Mouse (Mus musculus) megakaryocyte, embryonic 14.5 days (primary cell): ENCODE data around the gene Prrc2a. TPM values are rescaled to one million over a fixed set of nuclear protein-coding genes. Genes with fewer than 3 reads are reported as not detected.

Experiments used
- H3K27me3 ChIP-seq: replicated peaks from 2 replicates; pipeline ENCODE3; 2012; ENCODE audit warnings: inconsistent platforms
- H3K36me3 ChIP-seq: replicated peaks from 2 replicates; pipeline ENCODE3; 2012; ENCODE audit warnings: low read length, inconsistent platforms, mixed read lengths
- H3K4me1 ChIP-seq: 2 replicates; pipeline ENCODE4 v1.6.1; 2012; ENCODE audit warnings: inconsistent platforms
- H3K4me3 ChIP-seq: replicated peaks from 2 replicates; pipeline ENCODE3; 2012; ENCODE audit warnings: moderate library complexity, mild to moderate bottlenecking, inconsistent platforms
- H3K9me3 ChIP-seq: 2 replicates; pipeline ENCODE4 v1.6.1; 2012; ENCODE audit warnings: inconsistent platforms
- FLI1 ChIP-seq: IDR thresholded peaks from 2 replicates; pipeline ENCODE4 v1.6.1; 2012; ENCODE audit warnings: low read length, inconsistent platforms, mixed read lengths
- GATA1 ChIP-seq: IDR thresholded peaks from 3 replicates; pipeline ENCODE4 v1.6.1; 2012; ENCODE audit warnings: mixed read lengths, low read length, inconsistent platforms, borderline replicate concordance
- polyA plus RNA-seq: library from polyadenylated mRNA; stranded (reverse); fragments of >175 nt; gene quantifications from 2 replicates; pipeline ENCODE4 v1.2.3, GENCODE M21; 2012; ENCODE audit warnings: low replicate concordance; ENCODE audit not compliant: insufficient read depth

Prrc2a gene
- polyA plus RNA-seq, 1 experiment = 1,080 TPM

GRCm38 (mm10) chr17:35191723-35192122 is 27.0 kb upstream of the Prrc2a start:
- peak overlapping the region; percentile 59 for H3K4me3 ChIP-seq
- H3K36me3 ChIP-seq = no peaks in the 10 kb centered on the region
- H3K9me3 ChIP-seq = no peaks in the 10 kb centered on the region
- H3K4me1 ChIP-seq = peaks cover 93% of the 10 kb centered on the region
- no peaks in the 10 kb centered on the region for H3K27me3 ChIP-seq
- TF ChIP-seq GATA1 (no peak), FLI1 (no peak)

- peaks cover 88% of the 10 kb centered on the region for H3K4me1 ChIP-seq
- H3K9me3 ChIP-seq = no peaks in the 10 kb centered on the region
- H3K27me3 ChIP-seq = no peaks in the 10 kb centered on the region
- peaks cover 2% of the 10 kb centered on the region for H3K36me3 ChIP-seq
- H3K4me3 ChIP-seq = peak overlapping the region; percentile 87
- TF ChIP-seq GATA1 (no peak), FLI1 (no peak)
Observed at GRCm38 (mm10) chr17:35190096-35190495, 25.4 kb upstream of the Prrc2a start.

GRCm38 (mm10) chr17:35189186-35189585 is 24.5 kb upstream of the Prrc2a start:
- H3K36me3 ChIP-seq = peaks cover 10% of the 10 kb centered on the region
- no peak; the same call in 2 of the 3 replicates for TF ChIP-seq GATA1
- TF ChIP-seq FLI1 = no peak
- H3K4me3 ChIP-seq = peak overlapping the region; percentile 87
- peaks cover 88% of the 10 kb centered on the region for H3K4me1 ChIP-seq
- no peaks in the 10 kb centered on the region for H3K9me3 ChIP-seq
- no peaks in the 10 kb centered on the region for H3K27me3 ChIP-seq

GRCm38 (mm10) chr17:35187959-35188610 is 23.4 kb upstream of the Prrc2a start, which contains the start of gene Lst1:
Gene Lst1, minus strand, starts transcription at chr17:35188439.
- Histone ChIP-seq H3K4me3 (peak within 1 kb of the TSS; percentile 87), H3K36me3 (peaks cover 19% of the 10 kb centered on the region), H3K9me3 (no peaks in the 10 kb centered on the region), H3K27me3 (no peaks in the 10 kb centered on the region), H3K4me1 (peaks cover 80% of the 10 kb centered on the region)
- no peak for TF ChIP-seq GATA1
- TF ChIP-seq FLI1 = no peak

- peaks cover 24% of the 10 kb centered on the region for H3K36me3 ChIP-seq
- no peak for TF ChIP-seq GATA1
- TF ChIP-seq FLI1 = no peak
- no peaks in the 10 kb centered on the region for H3K9me3 ChIP-seq
- peak overlapping the region; percentile 80 for H3K4me3 ChIP-seq
- peaks cover 78% of the 10 kb centered on the region for H3K4me1 ChIP-seq
- no peaks in the 10 kb centered on the region for H3K27me3 ChIP-seq
Observed at GRCm38 (mm10) chr17:35187345-35187744, 22.6 kb upstream of the Prrc2a start.

GRCm38 (mm10) chr17:35186681-35187080 is 22.0 kb upstream of the Prrc2a start:
- Histone ChIP-seq H3K27me3 (no peaks in the 10 kb centered on the region), H3K9me3 (no peaks in the 10 kb centered on the region), H3K36me3 (peaks cover 24% of the 10 kb centered on the region), H3K4me1 (peaks cover 74% of the 10 kb centered on the region), H3K4me3 (peak overlapping the region; percentile 90)
- TF ChIP-seq FLI1 (no peak), GATA1 (no peak)

- H3K4me1 ChIP-seq = peaks cover 66% of the 10 kb centered on the region
- no peaks in the 10 kb centered on the region for H3K27me3 ChIP-seq
- TF ChIP-seq GATA1 = no peak
- no peak for TF ChIP-seq FLI1
- peak overlapping the region; percentile 90 for H3K4me3 ChIP-seq
- H3K9me3 ChIP-seq = no peaks in the 10 kb centered on the region
- H3K36me3 ChIP-seq = peaks cover 24% of the 10 kb centered on the region
Observed at GRCm38 (mm10) chr17:35185639-35186611, 21.2 kb upstream of the Prrc2a start.

GRCm38 (mm10) chr17:35180093-35180492 is 15.4 kb upstream of the Prrc2a start:
- no peak for TF ChIP-seq GATA1
- no peak for TF ChIP-seq FLI1
- Histone ChIP-seq H3K4me3 (no peak overlapping the region), H3K4me1 (peaks cover 44% of the 10 kb centered on the region), H3K36me3 (peaks cover 43% of the 10 kb centered on the region), H3K27me3 (no peaks in the 10 kb centered on the region), H3K9me3 (no peaks in the 10 kb centered on the region)

GRCm38 (mm10) chr17:35178528-35178927 is 13.8 kb upstream of the Prrc2a start:
- H3K4me3 ChIP-seq = no peak overlapping the region
- peaks cover 43% of the 10 kb centered on the region for H3K4me1 ChIP-seq
- no peak for TF ChIP-seq GATA1
- TF ChIP-seq FLI1 = no peak
- peaks cover 28% of the 10 kb centered on the region for H3K36me3 ChIP-seq
- no peaks in the 10 kb centered on the region for H3K27me3 ChIP-seq
- no peaks in the 10 kb centered on the region for H3K9me3 ChIP-seq

GRCm38 (mm10) chr17:35175968-35176367 is 11.3 kb upstream of the Prrc2a start, which contains the start of gene Aif1:
Gene Aif1, minus strand, starts transcription at chr17:35176068.
- Histone ChIP-seq H3K4me1 (peaks cover 59% of the 10 kb centered on the region), H3K4me3 (no peak within 1 kb of the TSS), H3K9me3 (no peaks in the 10 kb centered on the region), H3K36me3 (peaks cover 21% of the 10 kb centered on the region), H3K27me3 (no peaks in the 10 kb centered on the region)
- TF ChIP-seq GATA1 (no peak), FLI1 (no peak)
